8 mouse cellular contexts compared by ENCODE assay signal in the genomic region with DNA sequence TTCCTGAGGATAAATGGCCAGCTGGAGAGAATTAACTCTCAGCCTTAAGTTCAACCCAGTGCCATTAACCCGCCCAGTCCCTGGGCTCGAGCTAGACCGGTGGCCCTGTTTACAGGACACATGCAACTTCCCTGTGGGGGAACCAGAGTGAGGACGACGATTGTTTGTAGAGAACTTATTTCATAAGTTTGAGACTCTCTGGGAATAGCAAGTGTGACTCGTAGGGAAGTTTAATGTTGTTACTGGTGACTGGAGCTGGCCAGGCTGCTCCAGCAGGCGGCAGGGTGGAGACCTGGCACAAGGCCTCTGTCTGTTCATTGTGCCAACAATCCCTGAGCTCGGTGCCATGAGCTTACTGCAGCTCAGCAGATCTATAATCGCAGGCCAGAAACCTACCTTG.
DNase-seq lines count a peak whose midpoint lies in the region; ATAC-seq and TF ChIP-seq lines count a peak whose summit lies in the region.

No protein-coding gene starts in this region.

- no peaks in the 10 kb centered on the region; the same call in 1 of the 2 replicates for H3K4me1 ChIP-seq in embryonic fibroblast, embryonic 13.5 days (ENCODE audit: control insufficient read depth, insufficient read depth, low read length)
- 0 out of 2 replicates have a peak, but pooled peaks cover 2% of the 10 kb centered on the region for H3K4me1 ChIP-seq in hindbrain, embryonic 16.5 days (ENCODE audit: control insufficient read depth, insufficient read depth, low read depth, low read length)

- no peak overlapping the region for H3K9ac ChIP-seq in hindbrain, embryonic 16.5 days (ENCODE audit: low read depth, low read length)

- H3K36me3 ChIP-seq in hindbrain, embryonic 16.5 days (ENCODE audit: control insufficient read depth, insufficient read depth, low read length) = no peaks in the 10 kb centered on the region

- peak; percentile 38 for TF ChIP-seq CTCF in left cerebral cortex, adult 2 months (IDR thresholded peaks at IDR 0.05)
- no peak for TF ChIP-seq CTCF in embryonic fibroblast, embryonic 13.5 days (IDR thresholded peaks at IDR 0.05; ENCODE audit: borderline replicate concordance, insufficient read depth, low read length)

- no peaks in the 10 kb centered on the region for H3K27me3 ChIP-seq in hindbrain, embryonic 16.5 days (replicated peaks; ENCODE audit: control insufficient read depth, insufficient read depth, low read length)

- no peak for TF ChIP-seq POLR2A in embryonic fibroblast, embryonic 13.5 days (IDR thresholded peaks at IDR 0.05; ENCODE audit: low read depth, low read length)

- no peaks in the 10 kb centered on the region for H3K9me3 ChIP-seq in hindbrain, embryonic 16.5 days (ENCODE audit: control insufficient read depth, low read length)

- WGBS in hindbrain, embryonic 16.5 days = 62% methylated on average over 9 of the region's 9 CpGs

- no peak overlapping the region for H3K4me3 ChIP-seq in left cerebral cortex, adult 2 months
- no peak overlapping the region for H3K4me3 ChIP-seq in embryonic fibroblast, embryonic 13.5 days (ENCODE audit: insufficient read depth, low read length)
- H3K4me3 ChIP-seq in hindbrain, embryonic 16.5 days (ENCODE audit: low read length) = no peak overlapping the region

- no peak overlapping the region for H3K4me2 ChIP-seq in hindbrain, embryonic 16.5 days (ENCODE audit: low read length)

- intact Hi-C loops in left cerebral cortex, adult 2 months (cut with DNase I) = loop anchor here (5.0 kb wide), 1 partner anchor 132 kb away; no protein-coding TSS in a partner anchor

- H3K27ac ChIP-seq in left cerebral cortex, adult 2 months = no peak overlapping the region
- peak overlapping the region; percentile 52; the same call in 1 of the 2 replicates for H3K27ac ChIP-seq in embryonic fibroblast, embryonic 13.5 days (ENCODE audit: insufficient read depth, low read length)
- no peak overlapping the region for H3K27ac ChIP-seq in hindbrain, embryonic 16.5 days (ENCODE audit: low read depth, low read length)

- DNase-seq in left cerebral cortex, adult 2 months (ENCODE audit: extremely low spot score in 1 of 2, low spot score in 2 of 2) = no peak
- DNase-seq in left cerebral cortex, adult 11 months (ENCODE audit: low spot score) = no peak
- peak; percentile 58 to 65 for DNase-seq in adrenal gland, postnatal 36 days
- peak; percentile 22 for DNase-seq in lung, postnatal 36 days
- DNase-seq in c-Kit-positive CD71-positive TER-119-positive erythroid progenitor cells, embryonic 14.5 days (ENCODE audit: low spot score) = no peak

- peak; percentile 67; the same call in 1 of the 2 replicates for ATAC-seq in hindbrain, embryonic 16.5 days
- ATAC-seq in CD4-positive, CD25-positive, alpha-beta regulatory T cell, adult 4 months = no peak

Comparison
In these comparisons a context has a peak if more than half of its experiments do, and no peak if none do; other contexts are left out.
1. DNase-seq: peak in adrenal gland, postnatal 36 days (2 of 2) and lung, postnatal 36 days (single experiment); none in left cerebral cortex, adult 2 months (0 of 2), left cerebral cortex, adult 11 months (single experiment) and c-Kit-positive CD71-positive TER-119-positive erythroid progenitor cells, embryonic 14.5 days (single experiment).